12 mouse cellular contexts compared by ENCODE assay signal in genomic region chr19:7058541-7058940, GRCm38 (mm10). TPM values are rescaled to one million over a fixed set of nuclear protein-coding genes. Genes with fewer than 3 reads are reported as not detected.
DNase-seq lines count a peak whose midpoint lies in the region; ATAC-seq and TF ChIP-seq lines count a peak whose summit lies in the region.
"Had no signal": no experiment of that assay in that cellular context is flagged by ENCODE, and none has a peak within 500 bp of the region (broad histone marks: within the 10 kb centered on the region; RNA-seq: fewer than 3 reads in every experiment).

No protein-coding gene starts in this region.

- H3K4me3 ChIP-seq in heart, embryonic 15.5 days = peak overlapping the region; percentile 74
- H3K4me3 ChIP-seq in E14TG2a.4 (replicated peaks; ENCODE audit: low read length) = peak overlapping the region; percentile 85
- no peak overlapping the region for H3K4me3 ChIP-seq in embryonic facial prominence, embryonic 14.5 days (ENCODE audit: low read depth, low read length)
- no peak overlapping the region for H3K4me3 ChIP-seq in liver, embryonic 14.5 days (ENCODE audit: insufficient read depth in 1 of 2, low read depth in 2 of 2, low read length in 2 of 2)

- no peak for TF ChIP-seq EP300 in liver, embryonic 14.5 days (IDR thresholded peaks at IDR 0.05; ENCODE audit: low read depth)

- H3K36me3 ChIP-seq in heart, embryonic 15.5 days = no peaks in the 10 kb centered on the region
- 0 out of 2 replicates have a peak, but pooled peaks cover 6% of the 10 kb centered on the region for H3K36me3 ChIP-seq in E14TG2a.4 (ENCODE audit: insufficient read depth, low read length)
- no peaks in the 10 kb centered on the region for H3K36me3 ChIP-seq in embryonic facial prominence, embryonic 14.5 days (ENCODE audit: control insufficient read depth, insufficient read depth, low read length)
- H3K36me3 ChIP-seq in liver, embryonic 14.5 days (replicated peaks; ENCODE audit: control insufficient read depth, insufficient read depth, low read depth) = no peaks in the 10 kb centered on the region
- H3K36me3 ChIP-seq: G1E had no signal

- peak overlapping the region; percentile 99 for H3K4me2 ChIP-seq in heart, embryonic 15.5 days
- H3K4me2 ChIP-seq in embryonic facial prominence, embryonic 14.5 days (ENCODE audit: low read depth, low read length) = peak overlapping the region; percentile 100
- peak overlapping the region; percentile 87; the same call in 1 of the 2 replicates for H3K4me2 ChIP-seq in liver, embryonic 14.5 days (ENCODE audit: low read depth)

- ATAC-seq in heart, embryonic 15.5 days (replicated peaks; ENCODE audit: insufficient number of reproducible peaks, insufficient read depth, low FRiP score, low read depth) = no peak
- ATAC-seq in embryonic facial prominence, embryonic 14.5 days (ENCODE audit: low read depth) = no peak
- ATAC-seq in liver, embryonic 14.5 days (ENCODE audit: insufficient read depth) = no peak

- WGBS in heart, embryonic 15.5 days = 51% methylated on average over 6 of the region's 6 CpGs
- 56% methylated on average over 6 of the region's 6 CpGs for WGBS in embryonic facial prominence, embryonic 14.5 days
- WGBS in liver, embryonic 14.5 days (ENCODE audit: insufficient replicate concordance) = 61% methylated on average over 6 of the region's 6 CpGs

- 0 out of 2 replicates have a peak overlapping the region, but pooled peaks have one; percentile 38 for H3K9ac ChIP-seq in heart, embryonic 15.5 days
- 0 out of 2 replicates have a peak overlapping the region, but pooled peaks have one; percentile 25 for H3K9ac ChIP-seq in embryonic facial prominence, embryonic 14.5 days (ENCODE audit: low read depth, low read length)
- no peak overlapping the region for H3K9ac ChIP-seq in liver, embryonic 14.5 days (replicated peaks)

- H3K4me1 ChIP-seq in heart, embryonic 15.5 days (replicated peaks) = peaks cover 37% of the 10 kb centered on the region
- peaks cover 71% of the 10 kb centered on the region for H3K4me1 ChIP-seq in E14TG2a.4 (replicated peaks; ENCODE audit: low read depth, low read length)
- peaks cover 14% of the 10 kb centered on the region for H3K4me1 ChIP-seq in embryonic facial prominence, embryonic 14.5 days (ENCODE audit: control insufficient read depth, insufficient read depth, low read length)
- peaks cover 8% of the 10 kb centered on the region in 2 experiments; a peak in 3 of 4 replicates for H3K4me1 ChIP-seq in liver, embryonic 14.5 days (replicated peaks; ENCODE audit: control insufficient read depth in 2 of 2, insufficient read depth in 2 of 2, low read length in 1 of 2)

- peak overlapping the region; percentile 92 for H3K27ac ChIP-seq in heart, embryonic 15.5 days
- no peak overlapping the region for H3K27ac ChIP-seq in embryonic facial prominence, embryonic 14.5 days (replicated peaks; ENCODE audit: low read depth, low read length)
- no peak overlapping the region for H3K27ac ChIP-seq in liver, embryonic 14.5 days

- no peak for DNase-seq in heart, adult 8-10 months (ENCODE audit: low spot score)
- DNase-seq in embryonic facial prominence, embryonic 14.5 days (ENCODE audit: low spot score) = no peak
- DNase-seq in liver, embryonic 14.5 days (ENCODE audit: low read depth in 3 of 3, low spot score in 3 of 3) = no peak
- no peak for DNase-seq in right cerebral cortex, adult 18-20 months
- DNase-seq in thymus, postnatal 25 days = no peak
- DNase-seq in MN1 (ENCODE audit: low spot score) = no peak
- DNase-seq: adrenal gland, postnatal 25 days; cerebellum, postnatal 36 days; kidney, postnatal 14 days had no signal

- H3K9me3 ChIP-seq in heart, embryonic 15.5 days (replicated peaks) = no peaks in the 10 kb centered on the region
- H3K9me3 ChIP-seq in E14TG2a.4 (ENCODE audit: low read length) = no peaks in the 10 kb centered on the region
- H3K9me3 ChIP-seq in embryonic facial prominence, embryonic 14.5 days (ENCODE audit: control insufficient read depth, low read length) = no peaks in the 10 kb centered on the region
- H3K9me3 ChIP-seq in liver, embryonic 14.5 days (ENCODE audit: control insufficient read depth, low read length) = no peaks in the 10 kb centered on the region
- H3K9me3 ChIP-seq: G1E had no signal

- no peak for TF ChIP-seq CTCF in E14TG2a.4 (conservative IDR thresholded peaks at IDR 0.05; ENCODE audit: low read length)
- no peak for TF ChIP-seq CTCF in liver, embryonic 14.5 days (IDR thresholded peaks at IDR 0.05; ENCODE audit: low read depth)

- no peaks in the 10 kb centered on the region for H3K27me3 ChIP-seq in heart, embryonic 15.5 days
- H3K27me3 ChIP-seq in E14TG2a.4 (ENCODE audit: insufficient read depth, low read length) = peaks cover 10% of the 10 kb centered on the region; the same call in 1 of the 2 replicates
- H3K27me3 ChIP-seq in embryonic facial prominence, embryonic 14.5 days (replicated peaks; ENCODE audit: control insufficient read depth, insufficient read depth, low read length) = 0 out of 2 replicates have a peak, but pooled peaks cover 5% of the 10 kb centered on the region
- H3K27me3 ChIP-seq in liver, embryonic 14.5 days (ENCODE audit: control insufficient read depth, insufficient read depth, low read length) = no peaks in the 10 kb centered on the region

RNA-seq across cellular contexts. Expression of gene Macrod1, which starts 1.9 kb away (rescaled TPM):
- 49.1 and 57.6 TPM in 2 replicates for polyA plus RNA-seq in heart, embryonic 15.5 days (2015; fragmentation: Nextera tagmentation; extraction: Ambion mirVana)
- 100 to 1,000 TPM; 318 to 340 (median 328) TPM for total RNA-seq in heart, adult 8-10 months (2022)
- polyA plus RNA-seq in embryonic facial prominence, embryonic 14.5 days (2014; fragmentation: Nextera tagmentation; extraction: Ambion mirVana) = 27.1 and 30.3 TPM in 2 replicates
- 4.5 TPM in 2 replicates for polyA plus RNA-seq in liver, embryonic 14.5 days (2012; rRNA removed)
- polyA plus RNA-seq in liver, embryonic 14.5 days (2014; fragmentation: Nextera tagmentation; extraction: Ambion mirVana) = 3.7 and 5.1 TPM in 2 replicates
- total RNA-seq: G1E had no signal

RNA-seq across cellular contexts. Expression of gene Stip1, which starts 18.8 kb away (rescaled TPM):
- polyA plus RNA-seq in heart, embryonic 15.5 days (2015; fragmentation: Nextera tagmentation; extraction: Ambion mirVana) = 168 and 203 TPM in 2 replicates
- total RNA-seq in heart, adult 8-10 months (2022) = 100 to 1,000 TPM in 3 of 4 experiments, 10 to 100 TPM in 1; 96.7 to 125 (median 109) TPM
- 216 and 228 TPM in 2 replicates for polyA plus RNA-seq in embryonic facial prominence, embryonic 14.5 days (2014; fragmentation: Nextera tagmentation; extraction: Ambion mirVana)
- polyA plus RNA-seq in liver, embryonic 14.5 days (2012; rRNA removed) = 56.2 and 86.2 TPM in 2 replicates
- 113 and 122 TPM in 2 replicates for polyA plus RNA-seq in liver, embryonic 14.5 days (2014; fragmentation: Nextera tagmentation; extraction: Ambion mirVana)

RNA-seq across cellular contexts. Expression of gene Fermt3, which starts 39.3 kb away (rescaled TPM):
- 6.5 and 18.3 TPM in 2 replicates for polyA plus RNA-seq in heart, embryonic 15.5 days (2015; fragmentation: Nextera tagmentation; extraction: Ambion mirVana)
- total RNA-seq in heart, adult 8-10 months (2022) = 1 to 10 TPM; 3.3 to 9.6 (median 4.4) TPM
- polyA plus RNA-seq in embryonic facial prominence, embryonic 14.5 days (2014; fragmentation: Nextera tagmentation; extraction: Ambion mirVana) = 10.4 and 10.8 TPM in 2 replicates
- 58.1 and 58.9 TPM in 2 replicates for polyA plus RNA-seq in liver, embryonic 14.5 days (2012; rRNA removed)
- 72.2 and 78.4 TPM in 2 replicates for polyA plus RNA-seq in liver, embryonic 14.5 days (2014; fragmentation: Nextera tagmentation; extraction: Ambion mirVana)

RNA-seq across cellular contexts. Expression of gene Flrt1, which starts 47.0 kb away (rescaled TPM):
- polyA plus RNA-seq in heart, embryonic 15.5 days (2015; fragmentation: Nextera tagmentation; extraction: Ambion mirVana) = 1.3 and 2.5 TPM in 2 replicates
- total RNA-seq in heart, adult 8-10 months (2022) = 1 to 10 TPM in 3 of 4 experiments, under 1 TPM in 1; 0.92 to 2.0 (median 1.4) TPM
- polyA plus RNA-seq in embryonic facial prominence, embryonic 14.5 days (2014; fragmentation: Nextera tagmentation; extraction: Ambion mirVana) = 10.4 and 10.5 TPM in 2 replicates
- 0.01 and 0.02 TPM in 2 replicates for polyA plus RNA-seq in liver, embryonic 14.5 days (2012; rRNA removed)
- polyA plus RNA-seq in liver, embryonic 14.5 days (2014; fragmentation: Nextera tagmentation; extraction: Ambion mirVana) = 0.08 and 0.09 TPM in 2 replicates
- polyA plus RNA-seq: G1E had no signal

Comparison
In these comparisons a context has a peak if more than half of its experiments do, and no peak if none do; other contexts are left out.
1. H3K4me3 ChIP-seq: peak in heart, embryonic 15.5 days (single experiment) and E14TG2a.4 (single experiment); none in embryonic facial prominence, embryonic 14.5 days (single experiment) and liver, embryonic 14.5 days (0 of 2).
2. Peak in every context shown above with its lines, with median percentiles within 50 percentile points of each other: H3K4me2 ChIP-seq.